Mouse (Mus musculus) midbrain, embryonic 16.5 days (tissue): ENCODE measurements around the gene Sema5a. TPM values are rescaled to one million over a fixed set of nuclear protein-coding genes. Genes with fewer than 3 reads are reported as not detected.

Source experiments
- ATAC-seq: fragments of 200-750 bp; cut with Nextera tagmentation; 2 replicates; pipeline ENCODE4 v1.8.0; 2017; ENCODE audit warnings: moderate TSS enrichment
- H3K27ac ChIP-seq: fragments of 300-500 bp; sonication (generic); 2 replicates; pipeline ENCODE4 v1.5.1; 2014; ENCODE audit warnings: mild to moderate bottlenecking, low read length, mixed read lengths
- H3K27me3 ChIP-seq: fragments of 300-500 bp; sonication (generic); 2 replicates; pipeline ENCODE4 v1.6.1; 2014; ENCODE audit warnings: low read depth, low read length, mixed read lengths; ENCODE audit not compliant: control insufficient read depth, insufficient read depth
- H3K36me3 ChIP-seq: fragments of 300-500 bp; sonication (generic); 2 replicates; pipeline ENCODE4 v1.6.1; 2014; ENCODE audit warnings: mild to moderate bottlenecking, low read length, moderate library complexity, mixed read lengths; ENCODE audit not compliant: control insufficient read depth, insufficient read depth
- H3K4me1 ChIP-seq: fragments of 300-500 bp; sonication (generic); 2 replicates; pipeline ENCODE4 v1.6.1; 2014; ENCODE audit warnings: mild to moderate bottlenecking, low read length, mixed read lengths; ENCODE audit not compliant: control insufficient read depth, insufficient read depth
- H3K4me2 ChIP-seq: fragments of 300-500 bp; sonication (generic); 2 replicates; pipeline ENCODE4 v1.6.1; 2014; ENCODE audit warnings: mild to moderate bottlenecking, low read length, mixed read lengths
- H3K4me3 ChIP-seq: fragments of 300-500 bp; sonication (generic); 2 replicates; pipeline ENCODE4 v1.5.1; 2014; ENCODE audit warnings: low read depth, mild to moderate bottlenecking, low read length, moderate library complexity, mixed read lengths
- H3K9ac ChIP-seq: fragments of 300-500 bp; sonication (generic); 2 replicates; pipeline ENCODE4 v1.6.1; 2014; ENCODE audit warnings: low read depth, low read length, mixed read lengths
- H3K9me3 ChIP-seq: fragments of 300-500 bp; sonication (generic); replicated peaks from 2 replicates; pipeline ENCODE4 v1.6.1; 2014; ENCODE audit warnings: mild to moderate bottlenecking, low read length, mixed read lengths; ENCODE audit not compliant: control insufficient read depth, poor library complexity, severe bottlenecking
- WGBS: fragments of 180-500 bp; shearing (Covaris S2); extraction: QIAGEN DNeasy Blood & Tissue Kit; methylation state at CpG from one replicate; pipeline ENCODE4 v1.1.7; 2014; 5-methylcytosine and 5-hydroxymethylcytosine counted together
- polyA plus RNA-seq: library from polyadenylated mRNA; unstranded; fragments of >200 nt; fragmentation: Nextera tagmentation; extraction: Ambion mirVana; gene quantifications from 2 replicates; pipeline ENCODE4 v1.2.1, GENCODE M21; 2015

The Sema5a gene
- polyA plus RNA-seq, 1 experiment from 2014 or later: 7.1 TPM

DNA sequence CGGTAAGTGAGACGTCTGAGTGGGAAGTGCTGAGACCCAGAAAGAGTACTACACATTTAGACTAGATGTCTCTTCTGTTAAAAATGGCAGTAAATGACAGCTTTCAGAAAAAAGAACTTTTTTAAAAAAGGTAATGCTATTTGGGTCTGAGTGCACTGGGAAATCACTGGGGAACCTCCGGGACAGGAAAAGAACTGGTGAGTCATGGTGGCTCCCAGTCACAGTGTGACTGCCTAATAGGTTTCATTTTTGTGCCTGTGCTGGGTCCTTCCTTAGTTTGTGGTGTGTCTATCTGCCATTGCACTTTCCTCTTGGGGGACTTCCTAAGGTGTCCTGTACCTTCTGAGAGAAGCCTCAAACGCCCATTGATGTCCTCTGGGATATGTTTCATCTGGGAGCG, 102.7 kb downstream of the Sema5a start:
- Histone ChIP-seq H3K36me3 (no peaks in the 10 kb centered on the region), H3K27ac (no peak overlapping the region), H3K9ac (no peak overlapping the region), H3K9me3 (no peaks in the 10 kb centered on the region), H3K27me3 (no peaks in the 10 kb centered on the region), H3K4me3 (no peak overlapping the region), H3K4me1 (no peaks in the 10 kb centered on the region), H3K4me2 (no peak overlapping the region)
- 93% methylated on average over 5 of the region's 5 CpGs for WGBS
- no peak for ATAC-seq

DNA sequence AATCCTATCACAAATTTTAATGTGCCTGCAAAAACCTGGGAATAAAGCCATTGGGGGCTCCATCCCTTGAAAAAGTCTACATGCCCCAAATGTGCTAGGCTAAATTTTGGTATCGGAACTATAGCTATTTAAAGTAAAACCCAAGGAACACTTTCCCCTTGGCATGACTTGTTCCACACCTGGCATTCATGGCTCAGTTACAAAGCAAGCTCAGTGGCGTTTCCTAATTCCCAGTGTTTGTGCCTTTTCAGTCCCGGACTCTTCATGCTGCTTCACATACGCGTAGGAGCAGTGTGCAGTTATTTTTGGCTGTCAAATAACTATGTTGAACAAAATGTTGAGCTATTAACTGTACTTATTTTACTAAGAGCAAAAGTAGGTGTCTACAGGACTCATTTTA, 104.7 kb downstream of the Sema5a start:
- no peak overlapping the region for H3K4me2 ChIP-seq
- no peak overlapping the region for H3K4me3 ChIP-seq
- WGBS: 92% methylated on average over 5 of the region's 5 CpGs
- H3K4me1 ChIP-seq: peaks cover 2% of the 10 kb centered on the region; the same call in 1 of the 2 replicates
- H3K27me3 ChIP-seq: no peaks in the 10 kb centered on the region
- no peaks in the 10 kb centered on the region for H3K9me3 ChIP-seq
- no peak overlapping the region for H3K27ac ChIP-seq
- no peaks in the 10 kb centered on the region for H3K36me3 ChIP-seq
- H3K9ac ChIP-seq: no peak overlapping the region
- ATAC-seq: no peak

DNA sequence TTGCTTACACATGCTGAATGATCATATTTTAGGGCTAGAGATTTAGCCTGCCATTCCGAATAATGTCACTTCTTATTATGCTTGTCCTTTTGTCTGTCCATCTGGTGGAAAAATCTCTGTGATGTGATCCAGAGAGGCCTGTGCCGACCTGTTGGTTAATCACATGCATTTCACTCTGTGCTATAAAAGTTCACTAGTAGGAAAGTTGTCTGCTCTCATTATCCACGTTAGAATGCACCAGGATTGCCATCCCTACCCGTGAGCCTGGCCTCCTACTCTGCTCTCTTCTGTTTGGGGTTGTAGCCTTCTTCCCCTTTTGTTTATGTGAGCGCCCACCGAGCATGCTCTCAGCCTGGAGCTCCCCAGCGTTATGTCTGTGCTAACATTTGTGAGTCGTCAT, 108.4 kb downstream of the Sema5a start:
- Histone ChIP-seq H3K9ac (no peak overlapping the region), H3K36me3 (no peaks in the 10 kb centered on the region), H3K9me3 (no peaks in the 10 kb centered on the region), H3K27me3 (no peaks in the 10 kb centered on the region), H3K4me1 (peaks cover 2% of the 10 kb centered on the region; the same call in 1 of the 2 replicates), H3K4me3 (no peak overlapping the region), H3K4me2 (no peak overlapping the region), H3K27ac (no peak overlapping the region)
- 36% methylated on average over 8 of the region's 8 CpGs for WGBS
- no peak for ATAC-seq

DNA sequence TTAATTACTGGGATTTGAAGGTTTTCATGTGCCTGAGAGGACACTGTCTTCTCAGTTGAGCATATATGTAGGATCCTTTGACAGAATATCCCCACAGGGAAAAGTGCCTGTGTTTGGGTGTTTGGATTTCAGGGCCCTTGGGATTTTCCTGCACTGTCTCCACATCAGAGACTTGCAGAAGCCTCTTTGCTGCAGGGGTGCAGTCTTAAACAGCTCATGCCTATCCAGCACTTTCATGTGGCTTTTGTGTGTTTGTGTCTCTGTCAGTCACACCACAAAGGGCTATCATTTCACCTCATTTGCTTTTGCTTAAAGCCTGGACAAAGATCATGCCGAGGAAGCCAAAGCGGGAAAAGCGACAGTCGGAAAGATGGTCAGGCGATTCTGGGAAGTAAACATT, 108.9 kb downstream of the Sema5a start:
- WGBS: 33% methylated on average over 5 of the region's 5 CpGs
- H3K4me2 ChIP-seq: no peak overlapping the region
- no peaks in the 10 kb centered on the region for H3K9me3 ChIP-seq
- no peak for ATAC-seq
- H3K27me3 ChIP-seq: no peaks in the 10 kb centered on the region
- H3K27ac ChIP-seq: no peak overlapping the region
- H3K4me3 ChIP-seq: no peak overlapping the region
- peaks cover 2% of the 10 kb centered on the region; the same call in 1 of the 2 replicates for H3K4me1 ChIP-seq
- no peak overlapping the region for H3K9ac ChIP-seq
- H3K36me3 ChIP-seq: no peaks in the 10 kb centered on the region

DNA sequence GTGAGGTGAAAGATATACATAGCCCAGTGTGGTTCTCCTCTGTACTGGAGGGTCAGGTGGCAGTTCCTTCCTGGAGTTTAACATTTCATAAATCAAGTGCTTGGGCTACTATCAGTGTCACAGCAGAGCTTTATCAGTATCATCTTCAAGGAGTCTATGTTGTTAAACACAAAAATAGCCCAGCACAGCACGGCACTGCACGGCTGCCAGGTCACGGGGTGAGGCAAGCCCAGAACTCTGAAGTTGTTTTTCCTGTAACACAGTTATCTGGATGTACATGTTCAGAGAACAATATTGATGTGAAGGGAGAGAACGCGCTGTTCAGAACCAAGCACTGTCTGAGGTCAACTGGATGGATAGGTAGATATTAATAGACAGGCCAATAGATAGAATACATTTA, 112.2 kb downstream of the Sema5a start:
- WGBS: 90% methylated on average over 5 of the region's 5 CpGs
- no peak for ATAC-seq

DNA sequence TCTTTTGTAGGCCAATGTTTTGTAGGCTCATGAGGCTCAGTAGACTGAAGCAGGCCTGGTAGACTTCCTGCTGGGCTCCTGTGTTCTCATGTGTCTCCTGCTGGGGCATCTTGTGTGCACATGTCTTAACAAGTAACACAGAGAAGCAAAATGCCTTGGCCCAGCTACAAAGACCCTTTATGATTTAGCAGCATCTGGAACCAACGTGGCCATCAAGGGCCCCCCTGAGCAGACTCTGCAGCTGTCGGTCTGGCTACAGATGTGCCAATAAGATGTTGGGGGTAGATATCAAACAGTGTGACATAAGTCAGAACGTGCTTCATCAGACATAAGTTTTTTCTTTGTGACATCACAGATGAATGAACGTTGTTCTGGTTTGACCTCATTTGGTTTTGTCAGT, 123.2 kb downstream of the Sema5a start:
- 62% methylated on average over 4 of the region's 4 CpGs for WGBS
- H3K36me3 ChIP-seq: no peaks in the 10 kb centered on the region
- H3K4me3 ChIP-seq: no peak overlapping the region

More for the DNA sequence above, 112.2 kb downstream of the Sema5a start:
- H3K4me1 ChIP-seq: peaks cover 2% of the 10 kb centered on the region; the same call in 1 of the 2 replicates
- no peak overlapping the region for H3K4me2 ChIP-seq
- H3K9me3 ChIP-seq: no peaks in the 10 kb centered on the region
- H3K27ac ChIP-seq: no peak overlapping the region
- no peak overlapping the region for H3K4me3 ChIP-seq
- no peaks in the 10 kb centered on the region for H3K27me3 ChIP-seq
- H3K9ac ChIP-seq: no peak overlapping the region
- no peaks in the 10 kb centered on the region for H3K36me3 ChIP-seq

DNA sequence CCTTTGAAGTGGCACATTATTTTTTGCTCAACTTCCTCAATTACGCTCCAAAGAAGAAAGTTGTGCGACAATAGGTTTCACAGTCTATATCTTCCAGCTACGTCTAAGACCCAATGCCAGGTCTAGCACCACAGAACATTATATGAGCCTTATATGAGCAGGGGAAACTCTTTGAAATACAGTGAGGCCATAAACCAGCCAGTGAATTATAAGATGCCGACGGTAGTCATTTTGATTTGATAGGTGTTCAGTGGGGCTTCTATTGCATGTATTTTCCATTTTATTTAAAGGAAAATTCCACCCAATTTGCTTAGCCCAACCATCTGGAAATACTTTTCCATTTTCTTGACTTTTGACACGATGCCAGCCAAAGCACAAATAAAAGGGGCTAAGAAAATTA, 126.3 kb downstream of the Sema5a start:
- 88% methylated on average over 6 of the region's 6 CpGs for WGBS
- no peak overlapping the region for H3K27ac ChIP-seq
- no peak overlapping the region for H3K4me2 ChIP-seq
- no peak overlapping the region for H3K9ac ChIP-seq
- H3K4me3 ChIP-seq: no peak overlapping the region
- H3K36me3 ChIP-seq: no peaks in the 10 kb centered on the region
- H3K4me1 ChIP-seq: no peaks in the 10 kb centered on the region
- no peak for ATAC-seq
- no peaks in the 10 kb centered on the region for H3K9me3 ChIP-seq
- H3K27me3 ChIP-seq: no peaks in the 10 kb centered on the region

More for the DNA sequence above, 123.2 kb downstream of the Sema5a start:
- no peak overlapping the region for H3K9ac ChIP-seq
- no peak for ATAC-seq
- no peaks in the 10 kb centered on the region for H3K9me3 ChIP-seq
- no peak overlapping the region for H3K27ac ChIP-seq
- no peaks in the 10 kb centered on the region for H3K27me3 ChIP-seq
- no peaks in the 10 kb centered on the region for H3K4me1 ChIP-seq
- no peak overlapping the region for H3K4me2 ChIP-seq

DNA sequence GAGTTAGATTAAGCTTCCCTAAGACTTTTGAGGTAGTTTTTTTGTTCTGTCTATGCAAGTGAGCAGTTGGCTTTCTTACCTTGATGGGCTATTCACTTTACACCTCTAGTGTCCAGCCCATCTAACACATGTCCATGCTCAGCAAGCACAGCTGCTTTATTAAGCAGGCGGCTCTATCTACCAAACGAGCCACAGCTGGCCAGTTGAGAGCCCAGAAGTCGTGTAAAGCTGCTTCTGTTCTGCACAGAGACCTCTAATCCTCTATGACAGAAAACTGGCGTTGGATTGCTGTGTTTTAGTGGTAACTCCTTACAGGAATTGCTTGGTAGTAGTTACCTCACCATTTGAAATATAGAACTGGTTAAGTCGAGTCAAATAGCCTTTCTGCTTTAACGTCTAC, 126.8 kb downstream of the Sema5a start:
- Histone ChIP-seq H3K27ac (no peak overlapping the region), H3K4me3 (no peak overlapping the region)
- 77% methylated on average over 6 of the region's 6 CpGs for WGBS

DNA sequence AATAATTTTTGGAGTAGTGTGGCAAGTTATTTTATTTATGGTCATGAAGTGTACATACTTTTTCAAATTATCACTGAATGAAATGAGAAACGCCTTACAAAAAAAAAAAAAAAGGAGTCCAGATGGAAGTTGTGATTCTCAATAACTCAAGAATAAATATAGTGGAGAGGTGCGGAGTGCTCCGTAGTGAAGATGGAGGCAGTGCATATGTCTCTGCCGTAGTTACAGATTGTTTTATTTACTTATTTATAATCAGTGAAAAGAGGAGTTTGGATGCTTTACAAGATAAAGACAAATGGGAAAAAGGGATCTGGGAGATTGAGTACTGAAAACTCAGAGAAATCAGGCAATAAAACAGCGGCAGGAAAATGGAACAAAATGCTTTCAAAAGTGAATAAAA, 131.7 kb downstream of the Sema5a start:
- ATAC-seq: no peak

More for the DNA sequence above, 126.8 kb downstream of the Sema5a start:
- Histone ChIP-seq H3K27me3 (no peaks in the 10 kb centered on the region), H3K36me3 (no peaks in the 10 kb centered on the region), H3K9me3 (no peaks in the 10 kb centered on the region), H3K4me1 (no peaks in the 10 kb centered on the region), H3K4me2 (no peak overlapping the region), H3K9ac (no peak overlapping the region)
- no peak for ATAC-seq

More for the DNA sequence above, 131.7 kb downstream of the Sema5a start:
- WGBS: 91% methylated on average over 5 of the region's 5 CpGs
- Histone ChIP-seq H3K27ac (no peak overlapping the region), H3K4me3 (no peak overlapping the region), H3K36me3 (no peaks in the 10 kb centered on the region), H3K9ac (no peak overlapping the region), H3K27me3 (no peaks in the 10 kb centered on the region), H3K4me2 (no peak overlapping the region), H3K4me1 (no peaks in the 10 kb centered on the region), H3K9me3 (no peaks in the 10 kb centered on the region)
